Comparison of ENCODE assay signal across 17 mouse cellular contexts in genomic region chr7:117672121-117672591, GRCm38 (mm10).
A peak's percentile ranks its signal among the peaks of the same experiment; 100 is the strongest.
DNase-seq lines count a peak whose midpoint lies in the region; ATAC-seq and TF ChIP-seq lines count a peak whose summit lies in the region.
"Had no signal": no experiment of that assay in that cellular context is flagged by ENCODE, and none has a peak within 500 bp of the region (broad histone marks: within the 10 kb centered on the region; RNA-seq: fewer than 3 reads in every experiment).

No protein-coding gene starts in this region.

- no peak for TF ChIP-seq POLR2A in thymus, adult 2 months (IDR thresholded peaks at IDR 0.05; ENCODE audit: control insufficient read depth, extremely low read depth, insufficient read depth, low read length, poor library complexity)

- intact Hi-C loops in left cerebral cortex, postnatal 36 days (cut with DNase I) = loop anchor here (5.0 kb wide), 1 partner anchor 195 kb away; no protein-coding TSS in a partner anchor

- TF ChIP-seq CTCF in thymus, adult 2 months (IDR thresholded peaks at IDR 0.05; ENCODE audit: borderline replicate concordance, control insufficient read depth, extremely low read depth, insufficient read depth, low read length, poor library complexity) = no peak

- H3K4me3 ChIP-seq in forebrain, embryonic 10.5 days = no peak overlapping the region
- no peak overlapping the region for H3K4me3 ChIP-seq in forebrain, embryonic 11.5 days (ENCODE audit: low read depth, low read length)
- no peak overlapping the region for H3K4me3 ChIP-seq in thymus, adult 2 months (ENCODE audit: control insufficient read depth, insufficient read depth, low read length)
- no peak overlapping the region for H3K4me3 ChIP-seq in neural tube, embryonic 15.5 days (replicated peaks)
- H3K4me3 ChIP-seq: heart, embryonic 10.5 days; limb, embryonic 15.5 days; lung, embryonic 15.5 days; megakaryocyte, embryonic 14.5 days; neural tube, embryonic 12.5 days had no signal

- 0 out of 2 replicates have a peak overlapping the region, but pooled peaks have one; percentile 8 for H3K27ac ChIP-seq in forebrain, embryonic 10.5 days
- H3K27ac ChIP-seq in forebrain, embryonic 11.5 days (ENCODE audit: low read depth, low read length) = no peak overlapping the region
- no peak overlapping the region for H3K27ac ChIP-seq in thymus, adult 2 months (ENCODE audit: control insufficient read depth, insufficient read depth, low read length)
- no peak overlapping the region for H3K27ac ChIP-seq in neural tube, embryonic 15.5 days (replicated peaks)
- H3K27ac ChIP-seq: heart, embryonic 10.5 days; limb, embryonic 15.5 days; lung, embryonic 15.5 days; neural tube, embryonic 12.5 days; stomach, postnatal 0 days had no signal

- H3K9me3 ChIP-seq in forebrain, embryonic 10.5 days = no peaks in the 10 kb centered on the region
- H3K9me3 ChIP-seq in forebrain, embryonic 11.5 days (ENCODE audit: control insufficient read depth, low read length) = no peaks in the 10 kb centered on the region
- H3K9me3 ChIP-seq in neural tube, embryonic 15.5 days (replicated peaks) = no peaks in the 10 kb centered on the region
- H3K9me3 ChIP-seq: heart, embryonic 10.5 days; limb, embryonic 15.5 days; lung, embryonic 15.5 days; neural tube, embryonic 12.5 days had no signal

- DNase-seq in forebrain, embryonic 10.5 days (ENCODE audit: extremely low spot score, low spot score) = no peak
- no peak for DNase-seq in forebrain, embryonic 11.5 days (ENCODE audit: low spot score)
- peak; percentile 91 for DNase-seq in brain, adult 2 months (ENCODE audit: low read depth, low spot score)
- peak; percentile 65 to 86 for DNase-seq in frontal cortex, postnatal 36 days (ENCODE audit: low spot score in 2 of 2)
- peak; percentile 76 to 77 for DNase-seq in left cerebral cortex, postnatal 36 days (ENCODE audit: low spot score in 2 of 2)
- no peak for DNase-seq in thymus, adult 2 months
- no peak for DNase-seq in adrenal gland, adult 8-10 months
- DNase-seq: cerebellum, adult 11 months; cerebellum, postnatal 25 days; gastrocnemius, postnatal 14 days had no signal

- no peak overlapping the region for H3K9ac ChIP-seq in forebrain, embryonic 11.5 days (ENCODE audit: low read length)
- no peak overlapping the region for H3K9ac ChIP-seq in neural tube, embryonic 15.5 days (replicated peaks)
- H3K9ac ChIP-seq: limb, embryonic 15.5 days; lung, embryonic 15.5 days; neural tube, embryonic 12.5 days had no signal

- H3K4me2 ChIP-seq in forebrain, embryonic 11.5 days (ENCODE audit: low read depth, low read length, severe bottlenecking) = no peak overlapping the region
- H3K4me2 ChIP-seq in neural tube, embryonic 15.5 days = no peak overlapping the region
- H3K4me2 ChIP-seq: limb, embryonic 15.5 days; lung, embryonic 15.5 days; neural tube, embryonic 12.5 days had no signal

- no peak for ATAC-seq in forebrain, embryonic 11.5 days (replicated peaks; ENCODE audit: low FRiP score)
- ATAC-seq in neural tube, embryonic 15.5 days (ENCODE audit: low FRiP score) = no peak

- H3K36me3 ChIP-seq in forebrain, embryonic 10.5 days (replicated peaks) = peaks cover 21% of the 10 kb centered on the region
- no peaks in the 10 kb centered on the region for H3K36me3 ChIP-seq in forebrain, embryonic 11.5 days (ENCODE audit: control insufficient read depth, insufficient read depth, low read length)
- no peaks in the 10 kb centered on the region for H3K36me3 ChIP-seq in thymus, adult 2 months (ENCODE audit: control insufficient read depth, insufficient read depth, low read length)
- H3K36me3 ChIP-seq in neural tube, embryonic 15.5 days = no peaks in the 10 kb centered on the region
- H3K36me3 ChIP-seq: lung, embryonic 15.5 days; neural tube, embryonic 12.5 days had no signal

- H3K4me1 ChIP-seq in forebrain, embryonic 10.5 days = no peaks in the 10 kb centered on the region
- H3K4me1 ChIP-seq in forebrain, embryonic 11.5 days (replicated peaks; ENCODE audit: control insufficient read depth, insufficient read depth, low read length) = no peaks in the 10 kb centered on the region
- H3K4me1 ChIP-seq in thymus, adult 2 months (replicated peaks; ENCODE audit: control insufficient read depth, insufficient read depth, low read length) = no peaks in the 10 kb centered on the region
- no peaks in the 10 kb centered on the region for H3K4me1 ChIP-seq in neural tube, embryonic 15.5 days
- H3K4me1 ChIP-seq: heart, embryonic 10.5 days; limb, embryonic 15.5 days; lung, embryonic 15.5 days; megakaryocyte, embryonic 14.5 days; neural tube, embryonic 12.5 days had no signal

- 89% methylated on average over 7 of the region's 7 CpGs for WGBS in forebrain, embryonic 10.5 days
- WGBS in forebrain, embryonic 11.5 days = 91% methylated on average over 7 of the region's 7 CpGs
- WGBS in thymus, adult 2 months = 95% methylated on average over 7 of the region's 7 CpGs
- 87% methylated on average over 7 of the region's 7 CpGs for WGBS in neural tube, embryonic 15.5 days

- H3K27me3 ChIP-seq in forebrain, embryonic 10.5 days (ENCODE audit: poor library complexity, severe bottlenecking) = no peaks in the 10 kb centered on the region
- no peaks in the 10 kb centered on the region for H3K27me3 ChIP-seq in forebrain, embryonic 11.5 days (ENCODE audit: control insufficient read depth, insufficient read depth, low read length)
- no peaks in the 10 kb centered on the region for H3K27me3 ChIP-seq in thymus, adult 2 months (ENCODE audit: control insufficient read depth, insufficient read depth, low read length)
- no peaks in the 10 kb centered on the region for H3K27me3 ChIP-seq in neural tube, embryonic 15.5 days (replicated peaks)
- H3K27me3 ChIP-seq: limb, embryonic 15.5 days; lung, embryonic 15.5 days; megakaryocyte, embryonic 14.5 days; neural tube, embryonic 12.5 days had no signal

Comparison
In these comparisons a context has a peak if more than half of its experiments do, and no peak if none do; other contexts are left out.
1. DNase-seq: peak in brain, adult 2 months (single experiment), frontal cortex, postnatal 36 days (2 of 2) and left cerebral cortex, postnatal 36 days (2 of 2); none in forebrain, embryonic 10.5 days (single experiment), forebrain, embryonic 11.5 days (single experiment), thymus, adult 2 months (single experiment) and adrenal gland, adult 8-10 months (single experiment).